Mouse (Mus musculus): ENCODE measurements around the gene Tspan11. TPM values are rescaled to one million over a fixed set of nuclear protein-coding genes. Genes with fewer than 3 reads are reported as not detected.

Tspan11 gene
- polyA plus RNA-seq, 1 experiment = not detected

GRCm38 (mm10) chr6:127992993-127993392 is 105.6 kb downstream of the Tspan11 start:
- H3K27ac ChIP-seq (ENCODE audit: insufficient read depth, low read depth, low read length) = no peak overlapping the region
- TF ChIP-seq POLR2A (IDR thresholded peaks at IDR 0.05; ENCODE audit: borderline replicate concordance, low read depth, low read length) (no peak), CTCF (IDR thresholded peaks at IDR 0.05; ENCODE audit: low read depth, low read length) (no peak)
- no peak overlapping the region for H3K4me3 ChIP-seq (ENCODE audit: insufficient read depth, low read length)
- no peaks in the 10 kb centered on the region for H3K4me1 ChIP-seq (ENCODE audit: control insufficient read depth, insufficient read depth, low read length)

DNA sequence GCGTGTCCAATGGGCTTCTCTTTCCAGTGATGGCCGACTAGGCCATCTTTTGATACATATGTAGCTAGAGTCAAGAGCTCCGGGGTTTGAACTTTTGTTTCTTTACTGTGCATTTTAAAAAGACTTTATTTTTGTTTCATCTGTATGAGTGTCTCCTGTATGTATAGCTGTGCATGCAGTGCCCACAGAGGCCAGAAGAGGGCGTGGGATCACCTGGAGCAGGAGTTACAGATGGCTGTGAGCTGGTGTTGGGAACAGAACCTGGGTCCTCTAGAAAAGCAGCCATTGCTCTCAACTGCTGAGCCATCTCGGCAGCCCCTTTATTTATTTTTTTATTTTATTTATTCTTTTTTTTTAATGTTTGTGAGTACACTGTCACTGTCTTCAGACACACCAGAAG is 109.5 kb downstream of the Tspan11 start:
- Histone ChIP-seq H3K4me1 (ENCODE audit: control insufficient read depth, insufficient read depth, low read length) (no peaks in the 10 kb centered on the region), H3K4me3 (ENCODE audit: insufficient read depth, low read length) (no peak overlapping the region), H3K27ac (ENCODE audit: insufficient read depth, low read depth, low read length) (no peak overlapping the region)
- no peak for TF ChIP-seq POLR2A (IDR thresholded peaks at IDR 0.05; ENCODE audit: borderline replicate concordance, low read depth, low read length)
- TF ChIP-seq CTCF (IDR thresholded peaks at IDR 0.05; ENCODE audit: low read depth, low read length) = no peak

- no peak overlapping the region for H3K4me3 ChIP-seq (ENCODE audit: insufficient read depth, low read length)
Observed at GRCm38 (mm10) chr6:127999118-127999517, 111.7 kb downstream of the Tspan11 start.

DNA sequence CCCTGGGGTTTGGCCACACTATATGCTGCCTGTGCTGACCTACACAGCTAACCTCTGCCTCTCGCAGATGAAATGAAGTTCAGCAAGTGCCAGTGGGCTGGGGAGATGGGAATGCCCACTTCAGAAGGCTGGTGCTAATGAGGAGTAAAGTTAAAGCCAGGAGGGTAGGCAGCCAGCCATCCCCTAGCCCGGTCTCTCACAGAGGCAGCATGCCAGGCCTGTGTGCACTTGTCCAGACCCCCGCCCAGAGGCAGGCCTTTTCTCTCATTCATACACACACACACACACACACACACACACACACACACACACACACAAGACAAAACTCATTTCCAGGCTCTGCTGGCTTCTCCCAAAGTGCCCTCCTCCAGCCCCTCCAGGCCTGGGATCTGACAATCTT is 113.4 kb downstream of the Tspan11 start:
- TF ChIP-seq CTCF (IDR thresholded peaks at IDR 0.05; ENCODE audit: low read depth, low read length) = no peak
- TF ChIP-seq POLR2A (IDR thresholded peaks at IDR 0.05; ENCODE audit: borderline replicate concordance, low read depth, low read length) = no peak
- Histone ChIP-seq H3K4me3 (ENCODE audit: insufficient read depth, low read length) (no peak overlapping the region), H3K27ac (ENCODE audit: insufficient read depth, low read depth, low read length) (no peak overlapping the region), H3K4me1 (ENCODE audit: control insufficient read depth, insufficient read depth, low read length) (no peaks in the 10 kb centered on the region)

More at GRCm38 (mm10) chr6:127999118-127999517, 111.7 kb downstream of the Tspan11 start:
- TF ChIP-seq POLR2A (IDR thresholded peaks at IDR 0.05; ENCODE audit: borderline replicate concordance, low read depth, low read length) = no peak
- no peak for TF ChIP-seq CTCF (IDR thresholded peaks at IDR 0.05; ENCODE audit: low read depth, low read length)
- no peaks in the 10 kb centered on the region for H3K4me1 ChIP-seq (ENCODE audit: control insufficient read depth, insufficient read depth, low read length)
- no peak overlapping the region for H3K27ac ChIP-seq (ENCODE audit: insufficient read depth, low read depth, low read length)

- no peaks in the 10 kb centered on the region for H3K4me1 ChIP-seq (ENCODE audit: control insufficient read depth, insufficient read depth, low read length)
- TF ChIP-seq CTCF (IDR thresholded peaks at IDR 0.05; ENCODE audit: low read depth, low read length) = no peak
- no peak for TF ChIP-seq POLR2A (IDR thresholded peaks at IDR 0.05; ENCODE audit: borderline replicate concordance, low read depth, low read length)
- H3K27ac ChIP-seq (ENCODE audit: insufficient read depth, low read depth, low read length) = no peak overlapping the region
- no peak overlapping the region for H3K4me3 ChIP-seq (ENCODE audit: insufficient read depth, low read length)
Observed at GRCm38 (mm10) chr6:128001587-128001986, 114.2 kb downstream of the Tspan11 start.

DNA sequence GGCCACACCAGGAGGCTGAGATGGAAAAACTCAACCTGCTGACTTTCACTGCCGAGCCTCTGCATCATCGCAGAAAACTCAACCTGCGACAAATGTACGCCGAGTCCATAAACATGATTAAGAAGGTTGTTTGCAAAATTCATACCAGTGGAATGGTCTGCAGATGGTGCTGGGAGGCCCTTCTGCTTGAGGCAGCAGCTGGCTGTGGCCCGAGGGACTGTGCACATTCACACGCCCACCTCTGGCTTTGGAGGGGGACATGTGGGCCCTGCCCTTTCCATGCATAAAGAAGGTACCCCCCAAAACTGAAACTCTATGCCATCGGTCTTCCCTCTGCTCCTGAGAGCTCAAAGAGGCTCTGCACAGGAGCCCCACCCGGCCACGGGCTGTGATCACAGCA is 114.7 kb downstream of the Tspan11 start:
- Histone ChIP-seq H3K4me1 (ENCODE audit: control insufficient read depth, insufficient read depth, low read length) (no peaks in the 10 kb centered on the region), H3K4me3 (ENCODE audit: insufficient read depth, low read length) (no peak overlapping the region), H3K27ac (ENCODE audit: insufficient read depth, low read depth, low read length) (no peak overlapping the region)
- TF ChIP-seq POLR2A (IDR thresholded peaks at IDR 0.05; ENCODE audit: borderline replicate concordance, low read depth, low read length) (no peak), CTCF (IDR thresholded peaks at IDR 0.05; ENCODE audit: low read depth, low read length) (no peak)

GRCm38 (mm10) chr6:128002667-128003066 is 115.3 kb downstream of the Tspan11 start:
- TF ChIP-seq CTCF (IDR thresholded peaks at IDR 0.05; ENCODE audit: low read depth, low read length) = no peak
- TF ChIP-seq POLR2A (IDR thresholded peaks at IDR 0.05; ENCODE audit: borderline replicate concordance, low read depth, low read length) = no peak
- H3K4me1 ChIP-seq (ENCODE audit: control insufficient read depth, insufficient read depth, low read length) = no peaks in the 10 kb centered on the region
- no peak overlapping the region for H3K27ac ChIP-seq (ENCODE audit: insufficient read depth, low read depth, low read length)
- H3K4me3 ChIP-seq (ENCODE audit: insufficient read depth, low read length) = no peak overlapping the region

DNA sequence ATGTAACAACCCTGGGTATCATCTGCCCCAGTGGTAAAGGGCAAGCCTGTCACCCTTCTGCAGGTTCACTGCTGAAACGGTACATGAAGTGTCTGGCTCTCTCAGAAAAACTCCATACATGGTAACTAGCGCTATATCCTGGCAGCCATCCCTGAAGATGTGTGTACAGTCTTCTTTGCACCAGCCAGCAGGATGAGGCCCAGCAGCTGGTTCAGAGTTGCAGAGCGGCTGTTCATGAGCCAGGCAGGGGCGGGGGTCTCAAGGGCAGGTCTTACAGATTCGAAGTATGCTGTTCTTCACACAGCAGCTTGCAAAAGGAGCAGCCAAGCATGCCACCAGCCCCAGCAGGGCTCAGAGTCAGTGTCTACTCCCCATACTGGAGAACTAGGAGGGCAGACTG is 116.2 kb downstream of the Tspan11 start:
- H3K4me3 ChIP-seq (ENCODE audit: insufficient read depth, low read length) = no peak overlapping the region
- H3K4me1 ChIP-seq (ENCODE audit: control insufficient read depth, insufficient read depth, low read length) = no peaks in the 10 kb centered on the region
- H3K27ac ChIP-seq (ENCODE audit: insufficient read depth, low read depth, low read length) = no peak overlapping the region
- no peak for TF ChIP-seq POLR2A (IDR thresholded peaks at IDR 0.05; ENCODE audit: borderline replicate concordance, low read depth, low read length)
- no peak for TF ChIP-seq CTCF (IDR thresholded peaks at IDR 0.05; ENCODE audit: low read depth, low read length)

Other genes with a start within 250 kb of the Tspan11 start
- not detected in 2 replicates for gene Prmt8, start 118.1 kb upstream of the Tspan11 start, polyA plus RNA-seq (2012; ENCODE audit: insufficient read depth, insufficient read length, missing spikeins)